Mouse (Mus musculus) urinary bladder, adult 18-20 months (tissue): ENCODE data around the gene Ppp1r13l.
A peak's percentile ranks its signal among the peaks of the same experiment; 100 is the strongest.

Experiments
- DNase-seq, 2 experiments: peaks; one replicate each; pipeline ENCODE4 v3.0.0; 2022; ENCODE audit warnings: low spot score in 2 of 2, mixed read lengths in 2 of 2

Ppp1r13l gene

GRCm38 (mm10) chr7:19411783-19412182, 52.2 kb downstream of the Ppp1r13l start:
- no peak for DNase-seq

GRCm38 (mm10) chr7:19413525-19413924, 54.0 kb downstream of the Ppp1r13l start:
- DNase-seq, result no peak

GRCm38 (mm10) chr7:19416590-19416989, 57.0 kb downstream of the Ppp1r13l start:
- DNase-seq, result no peak

- peak in 1 of 2 experiments; percentile 16 for DNase-seq
These were observed 60.6 kb downstream of the Ppp1r13l start for GRCm38 (mm10) chr7:19420121-19420520.

- peak; percentile 75 to 81 for DNase-seq
These were observed 61.5 kb downstream of the Ppp1r13l start for GRCm38 (mm10) chr7:19420821-19421636.

GRCm38 (mm10) chr7:19423083-19423482, 63.5 kb downstream of the Ppp1r13l start:
- DNase-seq, result no peak

- DNase-seq, result no peak
These were observed 64.5 kb downstream of the Ppp1r13l start for GRCm38 (mm10) chr7:19424051-19424450.

GRCm38 (mm10) chr7:19426349-19426748, 66.8 kb downstream of the Ppp1r13l start:
- no peak for DNase-seq

- no peak for DNase-seq
These were observed 67.3 kb downstream of the Ppp1r13l start for GRCm38 (mm10) chr7:19426888-19427287.
